In genomic region chr17:15096853-15097252, GRCm38 (mm10) we compare ENCODE assay signal across 13 mouse cellular contexts. TPM values are rescaled to one million over a fixed set of nuclear protein-coding genes. Genes with fewer than 3 reads are reported as not detected.
"Had no signal": no experiment of that assay in that cellular context is flagged by ENCODE, and none has a peak within 500 bp of the region (broad histone marks: within the 10 kb centered on the region; RNA-seq: fewer than 3 reads in every experiment).

No protein-coding gene starts in this region.

- DNase-seq: kidney, adult 8-10 months; kidney, postnatal 25 days; layer of hippocampus, adult 9-11 months; layer of hippocampus, postnatal 36 days; liver; lung, postnatal 10 days; right cerebral cortex, postnatal 14 days; thymus, postnatal 4 days had no signal

- H3K9ac ChIP-seq: limb, embryonic 12.5 days; liver, embryonic 14.5 days; midbrain, embryonic 13.5 days had no signal

- ATAC-seq: midbrain, embryonic 13.5 days had no signal

- H3K27me3 ChIP-seq: limb, embryonic 12.5 days; midbrain, embryonic 13.5 days had no signal

- H3K36me3 ChIP-seq: limb, embryonic 12.5 days; midbrain, embryonic 13.5 days had no signal

- H3K27ac ChIP-seq: limb, embryonic 12.5 days; liver, embryonic 14.5 days; midbrain, embryonic 13.5 days had no signal

- H3K4me3 ChIP-seq: limb, embryonic 12.5 days; midbrain, embryonic 13.5 days had no signal

- H3K9me3 ChIP-seq: limb, embryonic 12.5 days; midbrain, embryonic 13.5 days had no signal

- H3K4me2 ChIP-seq: limb, embryonic 12.5 days; midbrain, embryonic 13.5 days had no signal

RNA-seq across cellular contexts. Expression of gene Tcte3, which starts 55.6 kb away (rescaled TPM):
- total RNA-seq: midbrain, postnatal 0 days had no signal
- polyA plus RNA-seq: midbrain, embryonic 13.5 days; midbrain, postnatal 0 days; spleen, adult 2 months had no signal
